Mouse (Mus musculus) neural tube, embryonic 11.5 days (tissue): Measurements from ENCODE around the gene Bend6. TPM values are rescaled to one million over a fixed set of nuclear protein-coding genes. Genes with fewer than 3 reads are reported as not detected.

Experiments used
- ATAC-seq: fragments of 200-750 bp; cut with Nextera tagmentation; 2 replicates; pipeline ENCODE4 v1.8.0; 2017; ENCODE audit warnings: moderate number of reproducible peaks, mild to moderate bottlenecking, moderate TSS enrichment, moderate library complexity; ENCODE audit not compliant: insufficient read depth, low FRiP score, low TSS enrichment
- DNase-seq: peaks from one replicate; pipeline ENCODE4 v3.0.0-alpha.2; 2015; ENCODE audit warnings: low spot score
- H3K27ac ChIP-seq: fragments of 300-500 bp; sonication (generic); 2 replicates; pipeline ENCODE4 v1.5.1; 2014; ENCODE audit warnings: low read depth, mild to moderate bottlenecking, low read length
- H3K27me3 ChIP-seq: fragments of 300-500 bp; sonication (generic); 2 replicates; pipeline ENCODE4 v1.6.1; 2014; ENCODE audit warnings: mild to moderate bottlenecking, low read length, mixed read lengths; ENCODE audit not compliant: control insufficient read depth, insufficient read depth
- H3K36me3 ChIP-seq: fragments of 300-500 bp; sonication (generic); 2 replicates; pipeline ENCODE4 v1.6.1; 2014; ENCODE audit warnings: mild to moderate bottlenecking, low read length, moderate library complexity, mixed read lengths; ENCODE audit not compliant: control insufficient read depth, insufficient read depth
- H3K4me1 ChIP-seq: fragments of 300-500 bp; sonication (generic); 2 replicates; pipeline ENCODE4 v1.6.1; 2014; ENCODE audit warnings: low read length, mixed read lengths; ENCODE audit not compliant: control insufficient read depth, insufficient read depth
- H3K4me2 ChIP-seq: fragments of 300-500 bp; sonication (generic); 2 replicates; pipeline ENCODE4 v1.6.1; 2014; ENCODE audit warnings: low read depth, mild to moderate bottlenecking, moderate library complexity
- H3K4me3 ChIP-seq: fragments of 300-500 bp; sonication (generic); 2 replicates; pipeline ENCODE4 v1.5.1; 2014; ENCODE audit warnings: low read depth, low read length
- H3K9ac ChIP-seq: fragments of 300-500 bp; sonication (generic); 2 replicates; pipeline ENCODE4 v1.6.1; 2014; ENCODE audit warnings: mild to moderate bottlenecking, low read length
- H3K9me3 ChIP-seq: fragments of 300-500 bp; sonication (generic); 2 replicates; pipeline ENCODE4 v1.6.1; 2016; ENCODE audit warnings: low read length; ENCODE audit not compliant: control insufficient read depth
- WGBS: fragments of 180-500 bp; shearing (Covaris S2); extraction: QIAGEN DNeasy Blood & Tissue Kit; methylation state at CpG from one replicate; pipeline ENCODE4 v1.1.7; 2014; 5-methylcytosine and 5-hydroxymethylcytosine counted together
- polyA plus RNA-seq: library from polyadenylated mRNA; unstranded; fragments of >200 nt; fragmentation: Nextera tagmentation; extraction: Ambion mirVana; gene quantifications from 2 replicates; pipeline ENCODE4 v1.2.1, GENCODE M21; 2014

Bend6 gene
- 2.1 and 2.8 TPM in 2 replicates for polyA plus RNA-seq

DNA sequence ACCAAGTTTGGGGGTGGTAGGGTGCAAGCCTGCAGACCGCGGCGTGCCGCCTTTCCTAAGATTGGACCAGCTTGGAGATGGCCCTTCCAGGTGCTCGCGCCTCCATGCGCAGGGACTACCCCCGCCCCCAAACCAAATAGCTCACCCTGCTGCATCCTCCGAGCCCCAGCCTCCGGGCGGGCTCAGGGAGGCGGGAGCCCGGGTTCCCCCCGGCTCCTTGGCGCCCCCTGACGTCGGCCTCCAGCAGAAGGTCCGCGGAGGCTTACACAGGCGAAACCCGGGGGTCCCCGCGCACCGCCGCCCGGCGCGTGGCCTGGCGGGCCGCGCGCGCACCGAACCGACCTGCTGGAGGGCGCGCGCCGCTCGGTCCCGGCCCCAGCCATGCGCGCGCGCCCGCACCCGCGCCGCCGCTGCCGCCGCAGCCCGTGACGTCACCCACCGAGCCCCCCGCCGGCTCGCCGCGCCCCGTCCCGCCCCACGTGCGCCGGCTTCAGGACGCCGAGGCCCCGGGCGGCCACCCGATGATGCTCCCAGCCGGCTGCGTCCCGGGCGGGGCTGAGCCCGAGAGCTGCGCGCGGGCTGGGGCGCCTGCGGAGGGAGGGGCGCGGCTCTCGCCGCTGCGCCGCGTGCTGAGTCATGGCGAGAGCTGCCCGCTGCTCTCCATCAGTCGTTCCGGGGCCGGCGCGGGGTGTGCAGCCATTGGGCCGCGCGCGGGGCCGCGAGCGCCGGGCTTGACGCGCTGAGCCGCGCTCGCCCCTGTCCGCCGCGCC lies at the start of gene Bend6:
TSS of gene Bend6 (minus strand) at position 396 of the 770 bp plus-strand sequence.
- WGBS, result under 1% methylated on average over 83 of the region's 110 CpGs
- Histone ChIP-seq H3K9ac (peak within 1 kb of the TSS; percentile 71), H3K4me1 (no peaks in the 10 kb centered on the region), H3K36me3 (no peaks in the 10 kb centered on the region), H3K9me3 (no peaks in the 10 kb centered on the region), H3K27ac (no peak within 1 kb of the TSS), H3K27me3 (peaks cover 6% of the 10 kb centered on the region), H3K4me3 (peak within 1 kb of the TSS; percentile 63), H3K4me2 (peak within 1 kb of the TSS; percentile 66)
- peak; percentile 88 for ATAC-seq
- peak; percentile 82 for DNase-seq

- Histone ChIP-seq H3K36me3 (no peaks in the 10 kb centered on the region; the same call in 1 of the 2 replicates), H3K4me2 (no peak overlapping the region), H3K27me3 (no peaks in the 10 kb centered on the region), H3K9me3 (peaks cover 4% of the 10 kb centered on the region; the same call in 1 of the 2 replicates), H3K4me3 (no peak overlapping the region), H3K9ac (no peak overlapping the region), H3K4me1 (no peaks in the 10 kb centered on the region), H3K27ac (no peak overlapping the region)
- 93% methylated on average over 6 of the region's 6 CpGs for WGBS
- DNase-seq (no peak), ATAC-seq (no peak)
These were observed 48.0 kb upstream of the Bend6 start for GRCm38 (mm10) chr1:33955626-33956025.

DNA sequence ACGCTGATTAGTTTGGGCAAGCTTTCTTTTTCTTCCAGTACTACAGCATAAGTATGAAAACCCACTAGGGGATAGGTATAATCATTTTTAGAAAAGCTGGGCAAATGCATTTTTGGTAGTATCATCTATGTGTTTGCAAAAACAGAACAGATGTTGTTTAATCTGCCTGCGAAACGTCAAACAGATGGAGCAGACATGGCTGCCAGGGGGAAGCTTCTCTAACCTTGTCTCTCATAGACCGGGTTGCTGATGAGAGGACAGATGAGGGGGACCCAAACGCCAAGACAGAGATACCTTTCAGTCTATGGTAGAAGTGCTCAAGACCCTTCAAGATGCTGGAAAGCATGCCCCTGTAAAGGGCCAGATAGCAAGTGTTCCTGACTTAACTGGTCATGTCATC lies 40.9 kb upstream of the Bend6 start:
- WGBS, result 90% methylated on average over 5 of the region's 5 CpGs
- H3K36me3 ChIP-seq, result no peaks in the 10 kb centered on the region
- H3K4me2 ChIP-seq, result no peak overlapping the region
- no peak overlapping the region for H3K27ac ChIP-seq
- no peaks in the 10 kb centered on the region for H3K27me3 ChIP-seq
- no peak for ATAC-seq
- H3K9ac ChIP-seq, result no peak overlapping the region
- no peak for DNase-seq
- no peaks in the 10 kb centered on the region for H3K9me3 ChIP-seq
- H3K4me3 ChIP-seq, result no peak overlapping the region
- no peaks in the 10 kb centered on the region for H3K4me1 ChIP-seq

- ATAC-seq (no peak), DNase-seq (no peak)
- H3K27me3 ChIP-seq, result no peaks in the 10 kb centered on the region
- 96% methylated on average over 6 of the region's 6 CpGs for WGBS
- H3K36me3 ChIP-seq, result no peaks in the 10 kb centered on the region
- H3K4me2 ChIP-seq, result no peak overlapping the region
- no peaks in the 10 kb centered on the region for H3K9me3 ChIP-seq
- no peak overlapping the region for H3K4me3 ChIP-seq
- no peaks in the 10 kb centered on the region for H3K4me1 ChIP-seq
- H3K27ac ChIP-seq, result no peak overlapping the region
- no peak overlapping the region for H3K9ac ChIP-seq
These were observed 40.2 kb upstream of the Bend6 start for GRCm38 (mm10) chr1:33947838-33948237.

- H3K9me3 ChIP-seq, result no peaks in the 10 kb centered on the region
- no peaks in the 10 kb centered on the region for H3K4me1 ChIP-seq
- ATAC-seq, result no peak
- no peak overlapping the region for H3K27ac ChIP-seq
- no peak overlapping the region for H3K4me3 ChIP-seq
- H3K9ac ChIP-seq, result no peak overlapping the region
- WGBS, result 87% methylated on average over 12 of the region's 12 CpGs
- DNase-seq, result no peak
- no peaks in the 10 kb centered on the region for H3K36me3 ChIP-seq
- H3K4me2 ChIP-seq, result no peak overlapping the region
- H3K27me3 ChIP-seq, result no peaks in the 10 kb centered on the region
These were observed 39.2 kb upstream of the Bend6 start for GRCm38 (mm10) chr1:33946601-33947395.

DNA sequence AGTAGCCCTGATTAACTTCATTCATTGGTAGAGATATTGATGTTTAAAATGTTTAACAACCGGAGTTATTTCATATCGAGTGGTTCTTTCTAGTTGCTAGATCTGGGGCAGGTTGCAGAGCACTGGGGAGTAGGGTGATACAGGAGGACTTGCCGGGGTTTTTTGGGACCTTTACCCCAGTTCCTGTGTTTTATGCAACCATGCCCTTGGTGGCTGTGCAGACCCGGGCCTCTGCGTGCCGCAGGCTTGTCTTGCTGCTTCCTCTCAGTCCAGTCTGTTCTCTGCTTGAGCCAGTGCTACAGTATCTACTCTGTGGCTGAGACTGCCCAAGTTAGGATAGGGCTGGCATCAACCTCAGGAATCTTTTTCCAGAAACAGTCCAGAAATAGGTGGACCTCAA lies 38.1 kb upstream of the Bend6 start:
- WGBS, result 95% methylated on average over 6 of the region's 6 CpGs
- no peaks in the 10 kb centered on the region for H3K4me1 ChIP-seq
- no peak overlapping the region for H3K27ac ChIP-seq
- DNase-seq (no peak), ATAC-seq (no peak)
- no peak overlapping the region for H3K4me2 ChIP-seq
- no peaks in the 10 kb centered on the region for H3K9me3 ChIP-seq
- no peak overlapping the region for H3K4me3 ChIP-seq
- H3K36me3 ChIP-seq, result no peaks in the 10 kb centered on the region
- no peak overlapping the region for H3K9ac ChIP-seq
- no peaks in the 10 kb centered on the region for H3K27me3 ChIP-seq

- DNase-seq (no peak), ATAC-seq (no peak)
- H3K27me3 ChIP-seq, result no peaks in the 10 kb centered on the region
- no peak overlapping the region for H3K4me2 ChIP-seq
- 77% methylated on average over 17 of the region's 17 CpGs for WGBS
- H3K9ac ChIP-seq, result no peak overlapping the region
- H3K9me3 ChIP-seq, result no peaks in the 10 kb centered on the region
- no peak overlapping the region for H3K4me3 ChIP-seq
- no peaks in the 10 kb centered on the region for H3K4me1 ChIP-seq
- H3K36me3 ChIP-seq, result no peaks in the 10 kb centered on the region
- no peak overlapping the region for H3K27ac ChIP-seq
These were observed 37.5 kb upstream of the Bend6 start for GRCm38 (mm10) chr1:33944977-33945750.

DNA sequence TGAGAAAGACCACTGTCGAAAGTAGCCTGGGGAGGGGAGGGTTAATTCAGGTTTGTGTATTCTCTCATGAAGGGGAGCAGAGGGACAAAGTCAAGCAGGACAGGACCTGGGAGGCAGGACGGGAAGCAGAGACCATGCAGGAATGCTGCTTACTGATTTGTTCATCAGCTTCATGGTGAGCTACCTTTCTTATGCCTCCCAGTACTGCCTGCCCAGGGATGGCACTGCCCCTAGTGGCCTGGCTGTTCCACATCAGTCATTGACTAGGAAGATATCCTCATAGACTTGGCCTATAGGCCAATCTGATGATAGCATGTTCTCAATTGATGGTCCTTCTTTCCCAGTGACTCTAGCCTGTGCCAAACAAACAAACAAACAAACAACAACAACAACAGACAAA lies 36.3 kb upstream of the Bend6 start:
- H3K4me2 ChIP-seq, result no peak overlapping the region
- no peak for DNase-seq
- no peak for ATAC-seq
- WGBS, result 85% methylated on average over 2 of the region's 2 CpGs
- no peak overlapping the region for H3K27ac ChIP-seq
- no peaks in the 10 kb centered on the region for H3K4me1 ChIP-seq
- H3K9ac ChIP-seq, result no peak overlapping the region
- no peaks in the 10 kb centered on the region for H3K9me3 ChIP-seq
- no peaks in the 10 kb centered on the region for H3K36me3 ChIP-seq
- H3K27me3 ChIP-seq, result no peaks in the 10 kb centered on the region
- H3K4me3 ChIP-seq, result no peak overlapping the region
